ENCODE assay signal across 27 mouse cellular contexts in the genomic region with DNA sequence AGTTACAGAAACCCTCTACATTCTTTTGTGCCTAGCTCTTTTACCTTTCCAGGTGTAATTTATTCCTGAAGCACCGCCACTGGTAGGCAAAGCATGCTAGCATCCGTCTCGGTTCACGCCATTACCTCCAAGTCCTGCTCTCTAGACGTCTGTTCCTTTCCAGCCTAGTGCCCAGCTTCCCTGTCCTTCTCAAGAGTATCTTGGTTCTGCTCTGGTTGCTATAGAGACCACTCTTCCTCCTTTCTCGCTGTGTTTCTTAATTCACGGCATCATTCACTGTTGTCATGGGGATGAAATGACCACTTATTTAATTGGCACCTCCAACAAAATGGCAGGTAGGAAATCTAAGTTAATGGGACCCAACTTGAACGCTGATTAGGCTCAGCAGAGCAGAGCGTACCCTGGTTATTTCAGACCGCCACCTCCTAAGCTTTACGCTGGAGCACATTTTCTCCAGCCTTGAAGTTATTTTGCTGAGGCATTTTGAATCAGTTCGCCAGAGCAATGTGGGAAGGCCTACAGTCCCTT.
DNase-seq lines count a peak whose midpoint lies in the region; ATAC-seq lines count a peak whose summit lies in the region.
"Had no signal": no experiment of that assay in that cellular context is flagged by ENCODE, and none has a peak within 500 bp of the region (broad histone marks: within the 10 kb centered on the region; RNA-seq: fewer than 3 reads in every experiment).

No protein-coding gene starts in this region.

- peak; percentile 62 for DNase-seq in midbrain, embryonic 11.5 days (ENCODE audit: low spot score, missing footprints)
- DNase-seq in midbrain, embryonic 10.5 days (ENCODE audit: low spot score) = no peak
- DNase-seq in forebrain, embryonic 11.5 days (ENCODE audit: low spot score) = no peak
- DNase-seq in ovary, postnatal 14 days (ENCODE audit: low spot score) = no peak
- DNase-seq: adrenal gland, adult 8-10 months; B cell, adult 2 months; cerebellum, adult 18-20 months; gastrocnemius, postnatal 25 days; heart, postnatal 36 days; kidney, adult 8-10 months; kidney, postnatal 14 days; liver; lung, postnatal 4 days; retina, postnatal 1 day; thymus, postnatal 36 days had no signal

- H3K36me3 ChIP-seq in midbrain, embryonic 11.5 days (ENCODE audit: control insufficient read depth, insufficient read depth, low read length) = no peaks in the 10 kb centered on the region
- H3K36me3 ChIP-seq in midbrain, embryonic 10.5 days = no peaks in the 10 kb centered on the region
- H3K36me3 ChIP-seq in forebrain, embryonic 11.5 days (ENCODE audit: control insufficient read depth, insufficient read depth, low read length) = no peaks in the 10 kb centered on the region
- H3K36me3 ChIP-seq in forebrain, embryonic 16.5 days (ENCODE audit: control insufficient read depth, insufficient read depth) = peaks cover 21% of the 10 kb centered on the region
- peaks cover 85% of the 10 kb centered on the region for H3K36me3 ChIP-seq in neural tube, embryonic 15.5 days
- H3K36me3 ChIP-seq: embryonic facial prominence, embryonic 10.5 days; G1E; heart, embryonic 15.5 days; intestine, embryonic 15.5 days; limb, embryonic 10.5 days; stomach, embryonic 15.5 days had no signal

- H3K4me1 ChIP-seq in midbrain, embryonic 11.5 days (ENCODE audit: control insufficient read depth, insufficient read depth, low read length) = no peaks in the 10 kb centered on the region
- peaks cover 18% of the 10 kb centered on the region for H3K4me1 ChIP-seq in midbrain, embryonic 10.5 days
- H3K4me1 ChIP-seq in forebrain, embryonic 11.5 days (replicated peaks; ENCODE audit: control insufficient read depth, insufficient read depth, low read length) = no peaks in the 10 kb centered on the region; the same call in 1 of the 2 replicates
- H3K4me1 ChIP-seq in forebrain, embryonic 16.5 days (replicated peaks; ENCODE audit: control insufficient read depth, insufficient read depth, low read length) = no peaks in the 10 kb centered on the region
- 0 out of 2 replicates have a peak, but pooled peaks cover 7% of the 10 kb centered on the region for H3K4me1 ChIP-seq in neural tube, embryonic 15.5 days
- H3K4me1 ChIP-seq: hindbrain, embryonic 15.5 days; intestine, embryonic 15.5 days; stomach, embryonic 15.5 days had no signal

- ATAC-seq in midbrain, embryonic 11.5 days (ENCODE audit: low FRiP score) = no peak
- ATAC-seq in forebrain, embryonic 11.5 days (replicated peaks; ENCODE audit: low FRiP score) = peak; percentile 76
- peak; percentile 73 for ATAC-seq in forebrain, embryonic 16.5 days
- peak; percentile 58; the same call in 1 of the 2 replicates for ATAC-seq in neural tube, embryonic 15.5 days (ENCODE audit: low FRiP score)
- no peak for ATAC-seq in monocyte, adult 5-6 weeks (replicated peaks; ENCODE audit: insufficient number of reproducible peaks, low FRiP score, low TSS enrichment, poor library complexity, severe bottlenecking)
- ATAC-seq: intestine, embryonic 15.5 days; Patski had no signal

- no peak overlapping the region for H3K4me2 ChIP-seq in midbrain, embryonic 11.5 days
- H3K4me2 ChIP-seq in forebrain, embryonic 11.5 days (ENCODE audit: low read depth, low read length, severe bottlenecking) = no peak overlapping the region
- no peak overlapping the region for H3K4me2 ChIP-seq in forebrain, embryonic 16.5 days (ENCODE audit: low read length)
- H3K4me2 ChIP-seq in neural tube, embryonic 15.5 days = no peak overlapping the region
- H3K4me2 ChIP-seq: heart, embryonic 15.5 days; hindbrain, embryonic 15.5 days; intestine, embryonic 15.5 days; stomach, embryonic 15.5 days had no signal

- no peak overlapping the region for H3K27ac ChIP-seq in midbrain, embryonic 11.5 days (ENCODE audit: low read depth, low read length)
- H3K27ac ChIP-seq in midbrain, embryonic 10.5 days (replicated peaks) = no peak overlapping the region
- no peak overlapping the region for H3K27ac ChIP-seq in forebrain, embryonic 11.5 days (ENCODE audit: low read depth, low read length)
- no peak overlapping the region for H3K27ac ChIP-seq in forebrain, embryonic 16.5 days (ENCODE audit: low read length)
- peak overlapping the region; percentile 28; the same call in 1 of the 2 replicates for H3K27ac ChIP-seq in neural tube, embryonic 15.5 days (replicated peaks)
- H3K27ac ChIP-seq: embryonic facial prominence, embryonic 10.5 days; heart, embryonic 15.5 days; hindbrain, embryonic 15.5 days; intestine, embryonic 15.5 days; limb, embryonic 10.5 days; stomach, embryonic 15.5 days had no signal

- H3K4me3 ChIP-seq in midbrain, embryonic 11.5 days (ENCODE audit: low read depth, low read length) = no peak overlapping the region
- no peak overlapping the region for H3K4me3 ChIP-seq in midbrain, embryonic 10.5 days
- no peak overlapping the region for H3K4me3 ChIP-seq in forebrain, embryonic 11.5 days (ENCODE audit: low read depth, low read length)
- H3K4me3 ChIP-seq in forebrain, embryonic 16.5 days (replicated peaks; ENCODE audit: low read length) = no peak overlapping the region
- no peak overlapping the region for H3K4me3 ChIP-seq in neural tube, embryonic 15.5 days (replicated peaks)
- H3K4me3 ChIP-seq: embryonic facial prominence, embryonic 10.5 days; heart, embryonic 15.5 days; hindbrain, embryonic 15.5 days; intestine, embryonic 15.5 days; limb, embryonic 10.5 days; stomach, embryonic 15.5 days had no signal

- no peak overlapping the region for H3K9ac ChIP-seq in midbrain, embryonic 11.5 days (ENCODE audit: low read length)
- H3K9ac ChIP-seq in forebrain, embryonic 11.5 days (ENCODE audit: low read length) = no peak overlapping the region
- H3K9ac ChIP-seq in forebrain, embryonic 16.5 days (replicated peaks; ENCODE audit: low read depth, low read length) = no peak overlapping the region
- H3K9ac ChIP-seq in neural tube, embryonic 15.5 days (replicated peaks) = no peak overlapping the region
- H3K9ac ChIP-seq: heart, embryonic 15.5 days; hindbrain, embryonic 15.5 days; intestine, embryonic 15.5 days; stomach, embryonic 15.5 days had no signal

- H3K9me3 ChIP-seq in midbrain, embryonic 11.5 days (ENCODE audit: control insufficient read depth, low read length) = no peaks in the 10 kb centered on the region
- H3K9me3 ChIP-seq in midbrain, embryonic 10.5 days (replicated peaks) = no peaks in the 10 kb centered on the region
- no peaks in the 10 kb centered on the region for H3K9me3 ChIP-seq in forebrain, embryonic 11.5 days (ENCODE audit: control insufficient read depth, low read length)
- no peaks in the 10 kb centered on the region for H3K9me3 ChIP-seq in forebrain, embryonic 16.5 days (ENCODE audit: control insufficient read depth, low read length)
- no peaks in the 10 kb centered on the region for H3K9me3 ChIP-seq in neural tube, embryonic 15.5 days (replicated peaks)
- H3K9me3 ChIP-seq: embryonic facial prominence, embryonic 10.5 days; G1E; heart, embryonic 15.5 days; hindbrain, embryonic 15.5 days; intestine, embryonic 15.5 days; limb, embryonic 10.5 days; stomach, embryonic 15.5 days had no signal

- no peaks in the 10 kb centered on the region; the same call in 1 of the 2 replicates for H3K27me3 ChIP-seq in midbrain, embryonic 11.5 days (ENCODE audit: control insufficient read depth, insufficient read depth, low read length)
- H3K27me3 ChIP-seq in midbrain, embryonic 10.5 days (ENCODE audit: low read depth, poor library complexity, severe bottlenecking) = peaks cover 19% of the 10 kb centered on the region
- H3K27me3 ChIP-seq in forebrain, embryonic 11.5 days (ENCODE audit: control insufficient read depth, insufficient read depth, low read length) = no peaks in the 10 kb centered on the region
- H3K27me3 ChIP-seq in forebrain, embryonic 16.5 days (replicated peaks; ENCODE audit: control insufficient read depth, insufficient read depth, low read length) = no peaks in the 10 kb centered on the region
- no peaks in the 10 kb centered on the region for H3K27me3 ChIP-seq in neural tube, embryonic 15.5 days (replicated peaks)
- H3K27me3 ChIP-seq: CH12.LX; heart, embryonic 15.5 days; hindbrain, embryonic 15.5 days; intestine, embryonic 15.5 days; stomach, embryonic 15.5 days had no signal

- 76% methylated on average over 12 of the region's 12 CpGs for WGBS in midbrain, embryonic 11.5 days
- 76% methylated on average over 12 of the region's 12 CpGs for WGBS in midbrain, embryonic 10.5 days
- 57% methylated on average over 12 of the region's 12 CpGs for WGBS in forebrain, embryonic 11.5 days
- 26% methylated on average over 12 of the region's 12 CpGs for WGBS in forebrain, embryonic 16.5 days
- WGBS in neural tube, embryonic 15.5 days = 48% methylated on average over 12 of the region's 12 CpGs

Comparison
In these comparisons a context has a peak if more than half of its experiments do, and no peak if none do; other contexts are left out.
1. ATAC-seq: peak in forebrain, embryonic 11.5 days (single experiment), forebrain, embryonic 16.5 days (single experiment) and neural tube, embryonic 15.5 days (single experiment); none in midbrain, embryonic 11.5 days (single experiment) and monocyte, adult 5-6 weeks (single experiment).